Mouse (Mus musculus) erythroblast, embryonic 14.5 days (primary cell): ENCODE results near the gene Plet1.

Source experiments
- GATA1 ChIP-seq: IDR thresholded peaks from 2 replicates; pipeline ENCODE4 v1.6.1; 2012; ENCODE audit warnings: low read length, inconsistent platforms, mixed read lengths
- TAL1 ChIP-seq: IDR thresholded peaks from 3 replicates; pipeline ENCODE4 v1.6.1; 2012; ENCODE audit warnings: low read length, inconsistent platforms, mixed read lengths

GRCm38 (mm10) chr9:50535930-50536329 is 41.6 kb downstream of the Plet1 start:
- TF ChIP-seq TAL1 = no peak
- no peak for TF ChIP-seq GATA1
